Mouse (Mus musculus) embryonic facial prominence, embryonic 15.5 days (tissue): Measurements from ENCODE around the gene Fam49a. TPM values are rescaled to one million over a fixed set of nuclear protein-coding genes. Genes with fewer than 3 reads are reported as not detected.
"Not testable (repeated sequence)": the region's sequence is repeated elsewhere in the genome, so short reads cannot be mapped to it uniquely, and the experiment has no call there.

ENCODE experiments used
- ATAC-seq: fragments of 200-750 bp; cut with Nextera tagmentation; 2 replicates; pipeline ENCODE4 v1.8.0; 2017; ENCODE audit warnings: low read depth, moderate TSS enrichment; ENCODE audit not compliant: insufficient number of reproducible peaks, low FRiP score, low TSS enrichment
- H3K27ac ChIP-seq: fragments of 300-500 bp; sonication (generic); replicated peaks from 2 replicates; pipeline ENCODE4 v1.5.1; 2015; ENCODE audit warnings: mild to moderate bottlenecking, inconsistent platforms
- H3K27me3 ChIP-seq: fragments of 300-500 bp; sonication (generic); 2 replicates; pipeline ENCODE4 v1.6.1; 2015; ENCODE audit warnings: inconsistent platforms
- H3K36me3 ChIP-seq: fragments of 300-500 bp; sonication (generic); 2 replicates; pipeline ENCODE4 v1.6.1; 2015; ENCODE audit warnings: mild to moderate bottlenecking, inconsistent platforms
- H3K4me1 ChIP-seq: fragments of 300-500 bp; sonication (generic); 2 replicates; pipeline ENCODE4 v1.6.1; 2015; ENCODE audit warnings: inconsistent platforms
- H3K4me2 ChIP-seq: fragments of 300-500 bp; sonication (generic); replicated peaks from 2 replicates; pipeline ENCODE4 v1.6.1; 2015; ENCODE audit warnings: mild to moderate bottlenecking, inconsistent platforms
- H3K4me3 ChIP-seq: fragments of 300-500 bp; sonication (generic); replicated peaks from 2 replicates; pipeline ENCODE4 v1.5.1; 2015; ENCODE audit warnings: mild to moderate bottlenecking, inconsistent platforms
- H3K9ac ChIP-seq: fragments of 300-500 bp; sonication (generic); 2 replicates; pipeline ENCODE4 v1.6.1; 2015; ENCODE audit warnings: inconsistent platforms
- H3K9me3 ChIP-seq: fragments of 300-500 bp; sonication (generic); replicated peaks from 2 replicates; pipeline ENCODE4 v1.6.1; 2016; ENCODE audit warnings: inconsistent platforms
- WGBS: fragments of 180-500 bp; shearing (Covaris S2); methylation state at CpG from one replicate; pipeline ENCODE4 v1.1.7; 2015; 5-methylcytosine and 5-hydroxymethylcytosine counted together
- polyA plus RNA-seq: library from polyadenylated mRNA; unstranded; fragments of >200 nt; fragmentation: Nextera tagmentation; extraction: Ambion mirVana; gene quantifications from 2 replicates; pipeline ENCODE4 v1.2.1, GENCODE M21; 2015

Gene Fam49a
- polyA plus RNA-seq, 1 experiment from 2014 or later = 12.0 TPM

DNA sequence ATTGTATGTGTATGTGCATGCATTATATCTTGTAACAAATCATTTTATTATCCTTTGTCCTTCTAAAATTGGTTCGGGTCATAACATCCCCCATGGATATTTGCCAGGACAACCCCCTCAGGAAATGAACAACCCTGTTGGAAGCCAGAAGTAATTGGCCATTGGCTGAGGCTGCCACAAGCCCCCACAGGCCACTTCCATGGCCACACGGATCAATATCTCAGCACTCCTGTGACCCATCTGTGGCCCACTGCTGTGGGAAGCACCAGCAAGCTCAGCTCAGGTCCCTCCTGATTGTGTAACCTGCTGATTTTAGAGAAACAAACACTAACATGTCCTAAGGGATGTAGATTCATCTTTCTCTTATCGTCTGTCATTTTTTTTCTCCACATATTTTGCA, 22.4 kb upstream of the Fam49a start:
- Histone ChIP-seq H3K4me1 (no peaks in the 10 kb centered on the region), H3K27ac (no peak overlapping the region), H3K9ac (no peak overlapping the region), H3K36me3 (no peaks in the 10 kb centered on the region), H3K9me3 (no peaks in the 10 kb centered on the region), H3K27me3 (no peaks in the 10 kb centered on the region), H3K4me2 (no peak overlapping the region), H3K4me3 (no peak overlapping the region)
- ATAC-seq = no peak
- WGBS = 51% methylated on average over 3 of the region's 3 CpGs

DNA sequence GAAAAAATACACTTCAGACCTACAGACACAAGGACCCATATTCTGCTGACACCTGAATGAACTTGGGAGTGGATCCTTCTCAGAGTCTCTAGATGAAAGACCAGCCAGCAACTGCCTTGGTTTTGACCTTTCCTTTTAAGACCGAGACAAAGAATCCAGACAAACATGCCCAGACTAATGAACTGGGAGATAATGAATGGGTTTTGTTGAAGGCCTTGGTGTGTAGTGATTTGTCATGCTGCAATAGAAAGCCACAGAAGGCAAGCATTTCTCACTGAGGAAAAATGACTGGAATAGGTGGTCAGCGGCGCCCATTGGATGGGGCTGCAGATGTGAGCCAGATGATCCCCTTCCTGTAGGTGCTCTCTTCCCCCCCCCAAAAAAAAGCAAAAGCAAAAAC, 18.8 kb upstream of the Fam49a start:
- Histone ChIP-seq H3K27me3 (no peaks in the 10 kb centered on the region), H3K9ac (no peak overlapping the region), H3K4me1 (no peaks in the 10 kb centered on the region), H3K4me3 (no peak overlapping the region), H3K4me2 (no peak overlapping the region), H3K9me3 (no peaks in the 10 kb centered on the region), H3K36me3 (no peaks in the 10 kb centered on the region), H3K27ac (no peak overlapping the region)
- no peak for ATAC-seq
- WGBS = 78% methylated on average over 3 of the region's 3 CpGs

DNA sequence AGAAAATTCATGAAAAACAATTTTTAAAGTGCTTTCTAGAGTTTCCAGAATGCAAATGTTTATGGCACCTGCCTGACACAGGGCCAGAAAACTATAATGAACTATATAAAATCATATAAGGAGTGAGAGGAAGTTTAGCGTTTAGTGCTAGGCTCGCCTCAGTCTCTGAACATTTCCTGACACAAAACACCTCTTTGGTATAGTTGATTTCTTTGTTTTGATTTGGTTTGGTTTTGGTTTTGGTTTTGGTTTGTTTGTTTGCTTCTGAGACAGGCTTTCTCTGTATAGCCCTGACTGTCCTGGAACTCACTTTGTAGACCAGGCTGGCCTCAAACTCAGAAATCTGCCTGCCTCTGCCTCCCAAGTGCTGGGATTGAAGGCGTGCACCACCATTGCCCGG, 14.9 kb upstream of the Fam49a start:
- not testable (repeated sequence) for H3K27me3 ChIP-seq, H3K4me2 ChIP-seq, H3K9me3 ChIP-seq, H3K9ac ChIP-seq, H3K4me3 ChIP-seq, H3K27ac ChIP-seq, H3K4me1 ChIP-seq, ATAC-seq, H3K36me3 ChIP-seq
- WGBS = 92% methylated on average over 4 of the region's 4 CpGs

DNA sequence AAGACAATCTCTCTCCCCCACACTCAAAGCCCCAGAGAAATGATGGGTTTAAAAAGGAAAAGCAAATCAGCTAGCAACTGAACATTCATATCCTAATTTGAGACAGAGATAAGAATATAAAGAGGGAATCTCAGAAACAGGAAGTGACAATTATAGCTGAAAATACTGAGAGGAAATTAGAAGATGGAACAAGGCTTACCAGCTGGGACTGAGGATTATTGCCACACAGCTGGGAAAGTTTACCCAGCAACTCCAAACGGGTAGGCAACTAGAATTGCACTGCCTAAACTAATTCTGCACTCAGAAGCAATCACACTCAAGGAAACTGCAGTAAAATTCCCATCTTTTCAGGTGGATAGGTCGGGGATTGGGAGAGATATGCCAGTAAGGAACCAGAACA, 12.4 kb upstream of the Fam49a start:
- H3K27ac ChIP-seq = no peak overlapping the region
- no peak overlapping the region for H3K4me2 ChIP-seq

DNA sequence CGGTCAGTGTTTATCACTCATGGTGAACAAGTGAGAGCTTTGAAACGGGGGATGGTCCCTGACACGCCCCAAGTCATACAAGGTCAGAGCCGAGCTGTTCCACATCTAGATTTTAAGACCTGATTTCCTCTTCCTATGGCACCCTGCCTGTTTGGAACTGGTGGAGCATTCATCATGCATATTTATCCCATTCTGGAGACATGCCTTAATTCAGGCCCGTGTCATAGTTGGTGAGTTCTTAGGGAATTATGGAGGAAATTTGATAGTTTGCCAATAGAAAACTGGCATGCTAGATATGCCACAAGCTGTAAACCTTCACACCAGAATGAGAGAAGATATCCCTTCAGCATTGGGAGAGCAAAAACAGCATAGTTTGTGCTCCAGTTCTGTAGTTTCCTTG, 8.4 kb upstream of the Fam49a start:
- Histone ChIP-seq H3K9ac (no peak overlapping the region), H3K4me2 (no peak overlapping the region), H3K4me3 (no peak overlapping the region), H3K36me3 (no peaks in the 10 kb centered on the region), H3K4me1 (no peaks in the 10 kb centered on the region), H3K27ac (no peak overlapping the region), H3K9me3 (no peaks in the 10 kb centered on the region), H3K27me3 (no peaks in the 10 kb centered on the region)
- ATAC-seq = no peak
- WGBS = 45% methylated on average over 5 of the region's 5 CpGs

More for the DNA sequence above, 12.4 kb upstream of the Fam49a start:
- Histone ChIP-seq H3K4me1 (no peaks in the 10 kb centered on the region), H3K36me3 (no peaks in the 10 kb centered on the region), H3K27me3 (no peaks in the 10 kb centered on the region), H3K9me3 (no peaks in the 10 kb centered on the region), H3K4me3 (no peak overlapping the region), H3K9ac (no peak overlapping the region)
- ATAC-seq = no peak
- WGBS = 28% methylated on average over 2 of the region's 2 CpGs

DNA sequence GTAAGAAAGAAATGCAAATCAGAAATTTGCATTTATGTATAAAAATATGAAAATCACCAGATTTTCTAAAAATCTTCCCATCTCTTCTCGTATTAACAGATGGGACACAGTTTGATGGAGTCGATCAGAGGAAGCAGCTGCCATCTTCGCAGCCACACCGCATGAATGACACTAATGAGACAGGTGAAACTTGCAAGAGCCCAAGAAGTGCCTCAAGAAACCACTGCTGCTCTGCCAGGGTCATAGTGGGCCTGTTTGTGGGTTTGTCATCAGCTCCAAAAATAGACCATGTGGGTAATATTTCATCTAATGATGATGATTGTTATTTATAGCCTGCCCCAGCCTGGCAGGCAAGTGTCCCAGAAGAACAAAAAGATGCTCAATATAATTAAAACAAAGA, 7.8 kb upstream of the Fam49a start:
- 73% methylated on average over 4 of the region's 4 CpGs for WGBS
- Histone ChIP-seq H3K4me2 (no peak overlapping the region), H3K9me3 (no peaks in the 10 kb centered on the region)

DNA sequence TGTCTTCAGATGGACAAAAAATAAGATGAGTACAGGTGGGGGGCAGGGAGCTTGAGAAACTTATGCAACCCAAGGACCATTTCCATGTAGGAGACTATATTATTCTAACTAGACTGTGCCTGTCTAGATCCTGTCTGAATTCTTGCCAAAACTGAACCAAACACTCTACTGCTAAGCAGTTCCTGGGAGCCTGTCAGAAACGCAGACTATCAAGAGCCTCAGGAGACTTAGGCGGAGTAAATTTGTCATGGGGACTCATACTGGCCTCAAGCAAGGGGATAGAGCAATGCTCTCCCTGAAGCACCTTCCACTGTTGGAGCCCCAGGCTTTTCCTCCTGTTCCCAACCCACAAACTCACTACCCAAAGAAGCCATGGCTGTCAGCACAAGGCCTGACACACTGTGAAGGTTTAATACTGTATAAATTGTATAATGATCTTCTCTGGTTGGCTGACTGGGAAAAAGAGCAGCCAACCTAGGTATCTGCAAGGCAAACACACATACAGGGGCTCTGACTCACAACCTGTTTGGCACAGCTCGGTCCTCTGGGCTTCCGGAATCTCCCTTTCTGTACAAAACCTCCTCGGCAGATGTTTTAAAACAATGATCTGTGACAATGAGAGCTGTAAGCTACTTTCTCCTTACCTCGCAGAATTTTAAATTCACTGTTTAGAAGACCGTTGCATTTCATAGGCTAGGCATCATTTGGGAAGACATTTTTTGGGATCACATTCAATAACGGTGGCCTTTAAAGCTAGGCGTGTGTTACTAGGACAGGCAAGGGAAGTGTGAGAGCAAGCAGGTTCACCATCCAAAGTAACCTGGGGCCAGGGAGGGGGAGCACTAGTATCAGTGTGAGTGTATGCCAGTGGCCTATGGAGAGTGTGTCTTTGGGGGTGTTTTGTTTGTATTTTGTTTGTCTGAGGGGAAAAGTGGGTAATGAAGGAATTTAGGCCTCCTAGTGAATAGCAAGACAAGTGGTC, 669 bp upstream of the Fam49a start:
- Histone ChIP-seq H3K4me3 (peak overlapping the region; percentile 76), H3K27me3 (no peaks in the 10 kb centered on the region), H3K36me3 (no peaks in the 10 kb centered on the region), H3K27ac (peak overlapping the region; percentile 75; the same call in 1 of the 2 replicates), H3K9ac (no peak overlapping the region), H3K4me2 (peak overlapping the region; percentile 88), H3K9me3 (no peaks in the 10 kb centered on the region), H3K4me1 (peaks cover 26% of the 10 kb centered on the region)
- WGBS = 58% methylated on average over 9 of the region's 9 CpGs
- no peak; the same call in 1 of the 2 replicates for ATAC-seq

More for the DNA sequence above, 7.8 kb upstream of the Fam49a start:
- Histone ChIP-seq H3K9ac (no peak overlapping the region), H3K27me3 (no peaks in the 10 kb centered on the region), H3K36me3 (no peaks in the 10 kb centered on the region), H3K27ac (no peak overlapping the region), H3K4me1 (no peaks in the 10 kb centered on the region), H3K4me3 (no peak overlapping the region)
- no peak for ATAC-seq

DNA sequence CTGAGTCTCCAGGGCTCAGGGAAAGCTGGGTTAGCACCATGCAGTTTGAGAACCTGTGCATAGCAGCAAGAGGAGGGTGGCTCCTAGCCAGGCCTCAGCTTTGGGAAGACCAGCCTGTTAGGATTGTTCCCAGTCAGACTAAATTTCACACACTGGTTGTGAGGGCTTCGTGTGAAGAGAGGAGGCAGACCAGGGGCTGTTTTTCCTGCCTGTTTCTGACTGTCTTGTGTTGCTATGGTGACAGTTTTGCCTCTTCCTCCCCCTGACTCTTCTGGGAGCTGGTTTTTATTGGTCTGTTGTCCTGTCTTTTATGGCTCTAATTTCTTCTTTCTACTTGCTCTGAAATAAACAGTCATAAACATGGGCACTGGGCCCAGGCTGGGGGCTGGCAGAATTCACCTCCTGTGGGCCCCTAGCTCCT, 1.4 kb downstream of the Fam49a start:
- Histone ChIP-seq H3K36me3 (no peaks in the 10 kb centered on the region), H3K4me2 (peak overlapping the region; percentile 88; the same call in 1 of the 2 replicates), H3K4me1 (peaks cover 26% of the 10 kb centered on the region), H3K9me3 (no peaks in the 10 kb centered on the region), H3K4me3 (peak overlapping the region; percentile 76), H3K9ac (no peak overlapping the region), H3K27ac (no peak overlapping the region), H3K27me3 (no peaks in the 10 kb centered on the region)
- ATAC-seq = no peak; the same call in 1 of the 2 replicates
- WGBS = 7% methylated on average over 1 of the region's 1 CpGs

DNA sequence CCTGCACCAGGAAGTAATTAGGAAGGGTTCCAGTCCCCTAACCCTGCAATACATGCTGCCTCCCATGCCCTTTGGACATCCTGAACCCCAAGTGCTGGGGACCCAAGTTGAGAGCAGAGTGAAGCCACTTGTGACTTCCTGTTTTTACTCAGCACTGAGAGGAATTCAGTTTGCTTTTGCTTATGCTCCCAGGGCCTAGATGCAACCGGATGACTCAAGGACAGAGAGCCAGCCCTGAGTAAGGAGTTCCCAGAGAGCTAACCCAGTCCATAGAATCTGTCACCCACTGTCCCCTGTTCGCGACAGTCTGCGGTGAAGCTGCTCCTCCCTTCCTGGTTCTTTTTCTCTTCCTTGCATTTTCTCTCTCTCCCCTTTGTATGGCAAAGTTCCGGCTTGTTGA, 2.2 kb downstream of the Fam49a start:
- H3K4me3 ChIP-seq = no peak overlapping the region
- no peak for ATAC-seq
- no peaks in the 10 kb centered on the region for H3K9me3 ChIP-seq
- H3K9ac ChIP-seq = no peak overlapping the region
- H3K4me1 ChIP-seq = peaks cover 26% of the 10 kb centered on the region
- no peaks in the 10 kb centered on the region for H3K27me3 ChIP-seq
- WGBS = 74% methylated on average over 5 of the region's 5 CpGs
- no peaks in the 10 kb centered on the region for H3K36me3 ChIP-seq
- no peak overlapping the region for H3K27ac ChIP-seq
- H3K4me2 ChIP-seq = 0 out of 2 replicates have a peak overlapping the region, but pooled peaks have one; percentile 88

DNA sequence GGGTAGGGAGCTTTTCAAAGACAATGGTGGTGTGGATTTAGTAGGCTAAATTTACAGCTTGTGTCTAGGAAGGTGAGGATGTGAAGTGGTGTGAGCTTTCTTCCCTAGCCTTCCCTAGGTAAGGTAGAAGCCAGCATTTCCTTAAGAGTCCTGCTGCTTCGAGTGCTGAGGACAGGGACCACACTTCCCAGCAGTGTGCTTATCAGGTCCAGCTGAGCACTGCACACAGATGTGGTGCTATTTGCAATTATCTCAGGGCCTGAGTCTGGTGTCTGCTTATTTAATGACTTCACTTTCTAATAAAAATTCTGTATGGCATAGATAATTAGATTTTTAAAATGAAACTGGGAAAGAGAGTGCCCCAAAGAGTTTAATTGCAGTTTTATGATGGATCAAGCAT, 4.6 kb downstream of the Fam49a start:
- H3K27ac ChIP-seq = no peak overlapping the region
- H3K36me3 ChIP-seq = no peaks in the 10 kb centered on the region
- no peaks in the 10 kb centered on the region for H3K9me3 ChIP-seq
- WGBS = 55% methylated on average over 1 of the region's 1 CpGs
- H3K9ac ChIP-seq = no peak overlapping the region
- no peak overlapping the region for H3K4me2 ChIP-seq
- no peak overlapping the region for H3K4me3 ChIP-seq
- H3K4me1 ChIP-seq = peaks cover 23% of the 10 kb centered on the region
- ATAC-seq = no peak
- no peaks in the 10 kb centered on the region for H3K27me3 ChIP-seq

DNA sequence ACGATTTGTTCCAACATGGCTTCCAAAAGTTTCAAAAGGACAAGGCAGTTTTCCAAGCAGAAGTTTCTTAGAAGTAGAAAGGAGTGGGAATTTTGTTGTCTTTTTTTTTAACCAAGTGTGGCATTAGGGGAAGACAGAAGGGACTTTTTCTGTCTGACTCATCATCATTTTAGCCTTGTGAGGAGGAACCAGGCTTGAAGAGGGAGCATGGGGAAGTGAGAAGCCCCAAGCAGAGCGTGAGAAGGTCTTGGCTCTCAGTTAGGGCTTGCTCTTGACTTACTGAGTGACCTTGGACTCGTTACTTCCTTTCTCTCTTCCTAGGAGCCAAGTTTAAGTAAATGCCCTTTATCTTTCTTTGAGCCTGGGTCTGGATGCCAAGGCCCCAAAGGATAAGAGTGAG, 8.6 kb downstream of the Fam49a start:
- H3K27me3 ChIP-seq = no peaks in the 10 kb centered on the region
- H3K36me3 ChIP-seq = no peaks in the 10 kb centered on the region
- H3K27ac ChIP-seq = no peak overlapping the region
- H3K9ac ChIP-seq = no peak overlapping the region
- no peak for ATAC-seq
- H3K4me1 ChIP-seq = peaks cover 16% of the 10 kb centered on the region
- H3K4me2 ChIP-seq = no peak overlapping the region
- H3K4me3 ChIP-seq = no peak overlapping the region
- WGBS = 86% methylated on average over 3 of the region's 3 CpGs
- H3K9me3 ChIP-seq = no peaks in the 10 kb centered on the region
